Mouse (Mus musculus) neural tube, embryonic 15.5 days (tissue): Measurements from ENCODE around the gene Agpat1. TPM values are rescaled to one million over a fixed set of nuclear protein-coding genes. Genes with fewer than 3 reads are reported as not detected.

Experiments used
- ATAC-seq: fragments of 200-750 bp; cut with Nextera tagmentation; 2 replicates; pipeline ENCODE4 v1.8.0; 2017; ENCODE audit warnings: mild to moderate bottlenecking, moderate TSS enrichment, moderate library complexity; ENCODE audit not compliant: low FRiP score
- H3K27ac ChIP-seq: fragments of 300-500 bp; sonication (generic); replicated peaks from 2 replicates; pipeline ENCODE4 v1.5.1; 2015; ENCODE audit warnings: mild to moderate bottlenecking, inconsistent platforms
- H3K27me3 ChIP-seq: fragments of 300-500 bp; sonication (generic); replicated peaks from 2 replicates; pipeline ENCODE4 v1.6.1; 2015; ENCODE audit warnings: inconsistent platforms
- H3K36me3 ChIP-seq: fragments of 300-500 bp; sonication (generic); 2 replicates; pipeline ENCODE4 v1.6.1; 2015; ENCODE audit warnings: inconsistent platforms
- H3K4me1 ChIP-seq: fragments of 300-500 bp; sonication (generic); 2 replicates; pipeline ENCODE4 v1.6.1; 2015; ENCODE audit warnings: inconsistent platforms
- H3K4me2 ChIP-seq: fragments of 300-500 bp; sonication (generic); 2 replicates; pipeline ENCODE4 v1.6.1; 2015; ENCODE audit warnings: inconsistent platforms, mild to moderate bottlenecking, moderate library complexity
- H3K4me3 ChIP-seq: fragments of 300-500 bp; sonication (generic); replicated peaks from 2 replicates; pipeline ENCODE4 v1.5.1; 2015; ENCODE audit warnings: mild to moderate bottlenecking, inconsistent platforms
- H3K9ac ChIP-seq: fragments of 300-500 bp; sonication (generic); replicated peaks from 2 replicates; pipeline ENCODE4 v1.6.1; 2015; ENCODE audit warnings: mild to moderate bottlenecking, inconsistent platforms
- H3K9me3 ChIP-seq: fragments of 300-500 bp; sonication (generic); replicated peaks from 2 replicates; pipeline ENCODE4 v1.6.1; 2016; ENCODE audit warnings: inconsistent platforms
- WGBS: fragments of 180-500 bp; shearing (Covaris S2); methylation state at CpG from one replicate; pipeline ENCODE4 v1.1.7; 2015; ENCODE audit warnings: mixed read lengths; 5-methylcytosine and 5-hydroxymethylcytosine counted together
- polyA plus RNA-seq: library from polyadenylated mRNA; unstranded; fragments of >200 nt; fragmentation: Nextera tagmentation; extraction: Ambion mirVana; gene quantifications from 2 replicates; pipeline ENCODE4 v1.2.1, GENCODE M21; 2015

Gene Agpat1
- polyA plus RNA-seq, 1 experiment from 2014 or later = 133 TPM

DNA sequence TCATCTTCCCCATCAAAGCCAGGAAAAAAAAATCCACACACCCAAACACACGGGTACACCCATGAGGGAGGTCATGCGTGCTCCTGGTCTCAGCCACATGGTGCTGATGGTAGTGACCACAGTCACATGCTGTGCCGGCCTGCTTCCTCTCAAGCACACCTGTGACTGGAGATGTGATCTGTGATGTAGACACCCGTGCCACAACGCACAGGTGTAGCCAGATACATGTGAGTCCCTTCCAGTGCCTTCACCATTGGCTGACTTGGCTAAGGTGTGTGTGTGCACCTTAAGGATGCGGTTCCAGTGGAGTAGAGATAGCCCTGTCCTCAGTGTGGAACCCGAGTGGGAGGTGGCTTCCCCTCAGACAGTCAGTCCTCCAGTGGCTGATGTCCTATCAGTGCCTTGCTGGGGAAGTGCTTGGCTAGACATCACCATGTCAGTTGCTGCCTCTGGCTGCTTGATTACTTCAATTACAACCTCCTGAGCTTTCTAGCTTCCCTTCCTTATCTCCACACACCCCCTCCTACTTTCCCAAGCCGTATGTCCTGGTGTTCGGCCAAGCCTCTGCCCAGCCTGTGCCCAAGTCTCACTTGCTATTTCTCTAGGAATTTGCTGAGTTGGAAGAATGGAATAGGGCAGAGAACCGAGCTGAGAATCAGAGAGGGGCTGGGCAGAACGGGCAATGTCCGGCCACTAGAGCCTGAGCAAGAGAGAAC is 55.3 kb downstream of the Agpat1 start:
- ATAC-seq = no peak
- no peak overlapping the region for H3K4me2 ChIP-seq
- peaks cover 22% of the 10 kb centered on the region for H3K4me1 ChIP-seq
- H3K27me3 ChIP-seq = peaks cover 37% of the 10 kb centered on the region
- peaks cover 10% of the 10 kb centered on the region for H3K36me3 ChIP-seq
- 72% methylated on average over 12 of the region's 12 CpGs for WGBS
- H3K27ac ChIP-seq = no peak overlapping the region
- H3K9me3 ChIP-seq = no peaks in the 10 kb centered on the region
- no peak overlapping the region for H3K9ac ChIP-seq
- no peak overlapping the region for H3K4me3 ChIP-seq

DNA sequence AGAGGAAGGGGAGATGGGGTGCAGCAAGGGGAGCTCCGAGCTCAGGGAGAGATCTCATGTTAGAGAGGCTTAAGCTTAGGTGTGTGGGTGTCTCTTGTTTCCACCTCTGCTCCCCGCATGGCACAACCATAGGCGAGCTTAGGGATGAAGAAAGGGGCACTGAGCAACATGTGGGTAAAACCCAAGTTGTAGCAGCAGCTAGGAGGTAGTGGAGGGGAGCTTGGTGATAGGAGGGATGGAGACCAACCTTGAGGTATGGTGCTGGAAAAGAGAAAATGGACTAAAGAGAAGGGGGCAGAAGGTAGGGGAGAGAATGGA is 55.8 kb downstream of the Agpat1 start:
- H3K4me2 ChIP-seq = no peak overlapping the region
- peaks cover 5% of the 10 kb centered on the region for H3K36me3 ChIP-seq
- no peak overlapping the region for H3K27ac ChIP-seq
- H3K9ac ChIP-seq = no peak overlapping the region
- peaks cover 37% of the 10 kb centered on the region for H3K27me3 ChIP-seq
- no peak for ATAC-seq
- 67% methylated on average over 3 of the region's 3 CpGs for WGBS
- H3K4me1 ChIP-seq = peaks cover 22% of the 10 kb centered on the region
- no peak overlapping the region for H3K4me3 ChIP-seq
- no peaks in the 10 kb centered on the region for H3K9me3 ChIP-seq

DNA sequence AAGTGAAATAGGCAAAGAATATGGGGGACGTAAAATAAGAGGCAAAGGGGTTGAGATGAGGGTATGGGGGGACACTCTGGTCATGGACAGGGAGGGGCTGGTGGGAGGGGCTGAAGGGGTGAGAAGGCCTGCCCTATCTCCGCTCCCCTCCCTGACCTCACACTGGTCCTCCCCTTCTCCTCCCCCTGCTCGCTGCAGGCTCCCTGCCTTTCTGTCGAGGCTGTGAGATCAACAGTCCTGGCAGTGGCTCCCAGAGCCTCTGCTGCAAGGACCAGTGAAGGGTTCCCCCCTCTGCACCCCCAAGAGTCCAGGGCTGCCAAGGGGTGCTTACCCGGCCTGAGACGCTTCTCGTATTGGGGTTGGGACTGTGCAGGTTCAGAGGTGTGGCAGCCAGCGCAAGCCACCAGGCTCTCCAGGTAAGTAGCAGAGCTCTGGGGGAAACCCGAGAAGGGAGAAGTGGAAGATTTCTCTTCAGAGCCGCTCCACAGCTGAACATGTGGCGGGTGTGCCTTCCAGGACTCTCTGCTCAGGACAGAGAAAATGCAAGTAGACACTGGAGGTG is 56.3 kb downstream of the Agpat1 start:
- H3K4me2 ChIP-seq = peak overlapping the region; percentile 44; the same call in 1 of the 2 replicates
- no peak overlapping the region for H3K4me3 ChIP-seq
- WGBS = 44% methylated on average over 10 of the region's 11 CpGs
- H3K27ac ChIP-seq = no peak overlapping the region
- no peaks in the 10 kb centered on the region for H3K9me3 ChIP-seq
- H3K36me3 ChIP-seq = no peaks in the 10 kb centered on the region
- no peak overlapping the region for H3K9ac ChIP-seq
- no peak; the same call in 1 of the 2 replicates for ATAC-seq
- H3K4me1 ChIP-seq = peaks cover 18% of the 10 kb centered on the region
- peaks cover 37% of the 10 kb centered on the region for H3K27me3 ChIP-seq

DNA sequence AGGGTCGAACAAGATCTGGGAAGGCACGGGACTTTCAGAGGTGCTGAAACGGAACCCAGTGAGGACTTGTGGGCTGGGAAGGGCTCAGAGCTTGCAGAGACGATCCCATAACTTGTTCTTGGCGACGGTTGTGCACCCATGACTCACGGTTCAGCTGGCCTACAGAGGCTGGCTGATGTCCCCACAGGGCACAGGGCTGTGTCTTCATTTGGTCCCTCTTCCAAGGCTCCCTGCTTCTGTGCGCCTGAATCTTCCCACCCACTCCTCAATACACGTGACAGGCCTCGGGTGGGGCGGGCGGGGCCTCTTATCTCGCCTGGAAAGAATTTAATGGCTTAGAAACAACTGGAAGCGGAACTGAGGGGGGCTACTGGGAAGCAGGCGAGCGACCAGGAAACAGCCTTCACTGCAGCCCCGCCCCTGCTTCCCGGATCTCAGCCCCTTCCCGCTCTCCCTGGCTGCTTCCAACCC is 57.1 kb downstream of the Agpat1 start:
- H3K9ac ChIP-seq = no peak overlapping the region
- H3K27ac ChIP-seq = no peak overlapping the region
- H3K4me2 ChIP-seq = peak overlapping the region; percentile 44
- H3K9me3 ChIP-seq = no peaks in the 10 kb centered on the region
- no peak for ATAC-seq
- 9% methylated on average over 19 of the region's 19 CpGs for WGBS
- H3K4me3 ChIP-seq = peak overlapping the region; percentile 4; the same call in 1 of the 2 replicates
- H3K27me3 ChIP-seq = peaks cover 37% of the 10 kb centered on the region
- H3K36me3 ChIP-seq = no peaks in the 10 kb centered on the region
- H3K4me1 ChIP-seq = peaks cover 11% of the 10 kb centered on the region

DNA sequence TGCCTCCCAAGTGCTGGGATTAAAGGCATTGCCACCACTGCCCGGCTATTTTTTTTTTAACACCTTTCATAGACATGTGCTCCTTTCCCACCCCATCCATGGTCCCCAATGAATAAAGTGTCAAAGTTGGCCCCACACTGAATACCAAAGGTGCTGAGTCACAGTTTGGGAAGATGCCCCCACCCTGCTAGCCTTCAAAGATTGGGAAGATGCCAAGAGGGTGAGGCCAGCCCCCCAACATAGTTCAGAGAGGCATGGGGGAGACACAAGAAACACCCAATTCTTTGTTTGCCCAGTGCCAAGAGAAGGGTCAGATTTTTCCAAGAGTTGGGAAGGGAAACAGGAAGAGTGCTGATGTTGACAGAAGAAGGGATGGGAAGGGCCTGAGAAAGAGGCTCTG is 58.4 kb downstream of the Agpat1 start:
- Histone ChIP-seq H3K27me3 (peaks cover 37% of the 10 kb centered on the region), H3K4me1 (peaks cover 10% of the 10 kb centered on the region), H3K9ac (no peak overlapping the region), H3K4me3 (no peak overlapping the region), H3K36me3 (no peaks in the 10 kb centered on the region), H3K27ac (no peak overlapping the region), H3K4me2 (no peak overlapping the region), H3K9me3 (no peaks in the 10 kb centered on the region)
- 93% methylated on average over 1 of the region's 1 CpGs for WGBS
- no peak for ATAC-seq

DNA sequence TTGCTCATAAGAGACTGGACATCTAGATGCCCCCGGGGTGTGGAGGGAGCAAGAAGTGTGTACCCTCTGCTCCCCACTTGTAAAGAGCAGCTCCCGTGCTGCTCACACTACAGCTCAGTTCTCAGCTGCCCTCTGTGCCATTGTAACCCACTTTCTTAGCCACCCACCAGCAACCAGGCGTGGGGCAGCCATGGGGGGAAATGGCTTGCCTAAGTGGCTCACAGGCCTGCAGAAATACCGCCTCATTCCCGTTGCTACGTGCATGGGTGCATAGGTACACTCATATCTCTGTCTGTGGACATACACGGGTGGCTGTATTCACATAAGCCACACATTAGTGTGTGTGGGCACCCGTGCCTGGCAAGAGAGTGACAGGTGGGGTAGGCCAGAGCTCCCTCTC is 58.9 kb downstream of the Agpat1 start:
- WGBS = 91% methylated on average over 8 of the region's 8 CpGs
- no peak overlapping the region for H3K4me3 ChIP-seq
- no peak overlapping the region for H3K27ac ChIP-seq
- peaks cover 10% of the 10 kb centered on the region for H3K4me1 ChIP-seq
- H3K4me2 ChIP-seq = no peak overlapping the region
- H3K9me3 ChIP-seq = no peaks in the 10 kb centered on the region
- no peaks in the 10 kb centered on the region for H3K36me3 ChIP-seq
- ATAC-seq = no peak
- peaks cover 37% of the 10 kb centered on the region for H3K27me3 ChIP-seq
- no peak overlapping the region for H3K9ac ChIP-seq

Other genes with a start within 250 kb of the Agpat1 start
- gene Btnl2, start 249.4 kb upstream of the Agpat1 start, polyA plus RNA-seq = not detected in 2 replicates
- gene Btnl1, start 227.1 kb upstream of the Agpat1 start, polyA plus RNA-seq = not detected in 2 replicates
- 5.1 and 5.5 TPM in 2 replicates for gene BC051142, start 205.4 kb upstream of the Agpat1 start, polyA plus RNA-seq
- gene Btnl4, start 126.9 kb upstream of the Agpat1 start, polyA plus RNA-seq = 0.74 TPM in 1 of 2 replicates, not detected in the other
- not detected in 2 replicates for gene Btnl6, start 86.9 kb upstream of the Agpat1 start, polyA plus RNA-seq
- 8.0 and 8.5 TPM in 2 replicates for gene Notch4, start 40.0 kb upstream of the Agpat1 start, polyA plus RNA-seq
- gene Gpsm3, start 14.5 kb upstream of the Agpat1 start, polyA plus RNA-seq = 3.8 and 14.5 TPM in 2 replicates
- 8.2 and 10.3 TPM in 2 replicates for gene Pbx2, start 13.0 kb upstream of the Agpat1 start, polyA plus RNA-seq
- 1.0 and 1.4 TPM in 2 replicates for gene Ager, start 6.4 kb upstream of the Agpat1 start, polyA plus RNA-seq
- 256 and 280 TPM in 2 replicates for gene Rnf5, start 572 bp upstream of the Agpat1 start, polyA plus RNA-seq
- gene Egfl8, start 11.7 kb downstream of the Agpat1 start, polyA plus RNA-seq = 12.3 and 14.9 TPM in 2 replicates
- 20.1 and 21.3 TPM in 2 replicates for gene Ppt2, start 24.2 kb downstream of the Agpat1 start, polyA plus RNA-seq
- gene Prrt1, start 25.3 kb downstream of the Agpat1 start, polyA plus RNA-seq = 6.3 and 7.3 TPM in 2 replicates
- gene Fkbpl, start 40.5 kb downstream of the Agpat1 start, polyA plus RNA-seq = 14.9 and 15.8 TPM in 2 replicates
- gene Atf6b, start 42.9 kb downstream of the Agpat1 start, polyA plus RNA-seq = 109 and 112 TPM in 2 replicates
- gene Tnxb, start 66.3 kb downstream of the Agpat1 start, polyA plus RNA-seq = 0.50 and 0.64 TPM in 2 replicates
- gene C4b, start 139.6 kb downstream of the Agpat1 start, polyA plus RNA-seq = 0.14 and 0.27 TPM in 2 replicates
- not detected in 2 replicates for gene Cyp21a1, start 200.3 kb downstream of the Agpat1 start, polyA plus RNA-seq
- 40.0 and 41.6 TPM in 2 replicates for gene Stk19, start 232.7 kb downstream of the Agpat1 start, polyA plus RNA-seq
- 58.9 and 64.8 TPM in 2 replicates for gene Dxo, start 232.8 kb downstream of the Agpat1 start, polyA plus RNA-seq
- gene Skiv2l, start 245.9 kb downstream of the Agpat1 start, polyA plus RNA-seq = 56.6 and 57.4 TPM in 2 replicates
- 77.4 and 77.8 TPM in 2 replicates for gene Nelfe, start 246.1 kb downstream of the Agpat1 start, polyA plus RNA-seq